Comparison of ENCODE assay signal across 29 mouse cellular contexts in genomic region chr9:53272714-53273113, GRCm38 (mm10). TPM values are rescaled to one million over a fixed set of nuclear protein-coding genes. Genes with fewer than 3 reads are reported as not detected.
DNase-seq lines count a peak whose midpoint lies in the region; ATAC-seq and TF ChIP-seq lines count a peak whose summit lies in the region.
"Had no signal": no experiment of that assay in that cellular context is flagged by ENCODE, and none has a peak within 500 bp of the region (broad histone marks: within the 10 kb centered on the region; RNA-seq: fewer than 3 reads in every experiment).

No protein-coding gene starts in this region.

- no peak for TF ChIP-seq EP300 in stomach, postnatal 0 days (optimal IDR thresholded peaks at IDR 0.05)

- DNase-seq in kidney, postnatal 4 days = no peak
- DNase-seq in stomach, postnatal 0 days (ENCODE audit: low spot score) = no peak
- no peak for DNase-seq in adrenal gland, adult (ENCODE audit: inconsistent age in 2 of 2, low spot score in 1 of 2)
- no peak for DNase-seq in layer of hippocampus, adult 9-10 months (ENCODE audit: low spot score)
- DNase-seq: adrenal gland, postnatal 10 days; B cell, adult 2 months; cerebellum, adult 2 months; cerebellum, postnatal 25 days; gastrocnemius, postnatal 10 days; heart, postnatal 10 days; kidney, adult 18-20 months; right cerebral cortex, adult 18-20 months; right cerebral cortex, postnatal 4 days had no signal

- peak overlapping the region; percentile 92 for H3K27ac ChIP-seq in kidney, embryonic 16.5 days (ENCODE audit: low read length)
- peak overlapping the region; percentile 17; the same call in 1 of the 2 replicates for H3K27ac ChIP-seq in stomach, embryonic 16.5 days (ENCODE audit: low read length)
- no peak overlapping the region for H3K27ac ChIP-seq in stomach, postnatal 0 days (replicated peaks)
- peak overlapping the region; percentile 85 for H3K27ac ChIP-seq in intestine, embryonic 16.5 days (ENCODE audit: low read length)
- H3K27ac ChIP-seq: forebrain, embryonic 15.5 days; hindbrain, embryonic 10.5 days; limb, embryonic 15.5 days; liver, embryonic 14.5 days; midbrain, embryonic 10.5 days; neural tube, embryonic 15.5 days had no signal

- H3K4me2 ChIP-seq in kidney, embryonic 16.5 days (replicated peaks; ENCODE audit: low read depth, low read length) = no peak overlapping the region
- no peak overlapping the region for H3K4me2 ChIP-seq in stomach, embryonic 16.5 days (ENCODE audit: low read depth, low read length)
- no peak overlapping the region for H3K4me2 ChIP-seq in stomach, postnatal 0 days (replicated peaks; ENCODE audit: low read depth)
- H3K4me2 ChIP-seq in intestine, embryonic 16.5 days (ENCODE audit: low read depth, low read length) = 0 out of 2 replicates have a peak overlapping the region, but pooled peaks have one; percentile 32
- H3K4me2 ChIP-seq: embryonic facial prominence, embryonic 13.5 days; forebrain, embryonic 15.5 days; heart, embryonic 12.5 days; limb, embryonic 15.5 days; neural tube, embryonic 15.5 days; stomach, embryonic 15.5 days had no signal

- no peak for TF ChIP-seq CTCF in stomach, postnatal 0 days (IDR thresholded peaks at IDR 0.05; ENCODE audit: low read depth)

- H3K9ac ChIP-seq in kidney, embryonic 16.5 days (replicated peaks; ENCODE audit: low read length) = no peak overlapping the region
- H3K9ac ChIP-seq in stomach, embryonic 16.5 days (ENCODE audit: low read length) = peak overlapping the region; percentile 5; the same call in 1 of the 2 replicates
- no peak overlapping the region for H3K9ac ChIP-seq in stomach, postnatal 0 days (ENCODE audit: low read length)
- H3K9ac ChIP-seq in intestine, embryonic 16.5 days (ENCODE audit: low read depth, low read length) = no peak overlapping the region
- H3K9ac ChIP-seq: embryonic facial prominence, embryonic 13.5 days; forebrain, embryonic 15.5 days; heart, embryonic 12.5 days; limb, embryonic 15.5 days; liver, embryonic 14.5 days; neural tube, embryonic 15.5 days; stomach, embryonic 15.5 days had no signal

- no peaks in the 10 kb centered on the region for H3K9me3 ChIP-seq in kidney, embryonic 16.5 days (ENCODE audit: low read length)
- H3K9me3 ChIP-seq in stomach, embryonic 16.5 days (replicated peaks; ENCODE audit: control insufficient read depth, low read length) = no peaks in the 10 kb centered on the region
- H3K9me3 ChIP-seq in stomach, postnatal 0 days (ENCODE audit: control insufficient read depth, low read length) = no peaks in the 10 kb centered on the region
- H3K9me3 ChIP-seq in intestine, embryonic 16.5 days (ENCODE audit: control insufficient read depth, low read length) = no peaks in the 10 kb centered on the region
- H3K9me3 ChIP-seq: forebrain, embryonic 15.5 days; heart, embryonic 12.5 days; hindbrain, embryonic 10.5 days; limb, embryonic 15.5 days; midbrain, embryonic 10.5 days; neural tube, embryonic 15.5 days; stomach, embryonic 15.5 days had no signal

- H3K4me3 ChIP-seq in kidney, embryonic 16.5 days (ENCODE audit: low read length) = no peak overlapping the region
- H3K4me3 ChIP-seq in stomach, embryonic 16.5 days (replicated peaks; ENCODE audit: low read length) = no peak overlapping the region
- no peak overlapping the region for H3K4me3 ChIP-seq in stomach, postnatal 0 days (ENCODE audit: low read depth, low read length)
- H3K4me3 ChIP-seq in intestine, embryonic 16.5 days (ENCODE audit: low read length) = no peak overlapping the region
- H3K4me3 ChIP-seq: embryonic facial prominence, embryonic 13.5 days; forebrain, embryonic 15.5 days; heart, embryonic 12.5 days; hindbrain, embryonic 10.5 days; limb, embryonic 15.5 days; midbrain, embryonic 10.5 days; neural tube, embryonic 15.5 days; stomach, embryonic 15.5 days had no signal

- H3K36me3 ChIP-seq in kidney, embryonic 16.5 days (ENCODE audit: insufficient read depth, low read length) = no peaks in the 10 kb centered on the region
- no peaks in the 10 kb centered on the region for H3K36me3 ChIP-seq in stomach, embryonic 16.5 days (ENCODE audit: control insufficient read depth, insufficient read depth, low read length)
- no peaks in the 10 kb centered on the region for H3K36me3 ChIP-seq in stomach, postnatal 0 days (ENCODE audit: control insufficient read depth, insufficient read depth, low read length)
- no peaks in the 10 kb centered on the region for H3K36me3 ChIP-seq in intestine, embryonic 16.5 days (ENCODE audit: control insufficient read depth, insufficient read depth, low read length)
- H3K36me3 ChIP-seq: embryonic facial prominence, embryonic 13.5 days; forebrain, embryonic 15.5 days; heart, embryonic 12.5 days; hindbrain, embryonic 10.5 days; limb, embryonic 15.5 days; midbrain, embryonic 10.5 days; neural tube, embryonic 15.5 days; stomach, embryonic 15.5 days had no signal

- no peaks in the 10 kb centered on the region for H3K27me3 ChIP-seq in kidney, embryonic 16.5 days (ENCODE audit: insufficient read depth, low read length)
- no peaks in the 10 kb centered on the region for H3K27me3 ChIP-seq in stomach, embryonic 16.5 days (ENCODE audit: control insufficient read depth, insufficient read depth, low read length)
- no peaks in the 10 kb centered on the region for H3K27me3 ChIP-seq in stomach, postnatal 0 days (ENCODE audit: control insufficient read depth, insufficient read depth, low read length)
- no peaks in the 10 kb centered on the region for H3K27me3 ChIP-seq in intestine, embryonic 16.5 days (replicated peaks; ENCODE audit: control insufficient read depth, insufficient read depth, low read length)
- H3K27me3 ChIP-seq: CH12.LX; embryonic facial prominence, embryonic 13.5 days; forebrain, embryonic 15.5 days; heart, embryonic 12.5 days; limb, embryonic 15.5 days; neural tube, embryonic 15.5 days; stomach, embryonic 15.5 days had no signal

- peaks cover 12% of the 10 kb centered on the region for H3K4me1 ChIP-seq in kidney, embryonic 16.5 days (ENCODE audit: insufficient read depth, low read length)
- peaks cover 2% of the 10 kb centered on the region; the same call in 1 of the 2 replicates for H3K4me1 ChIP-seq in stomach, embryonic 16.5 days (ENCODE audit: control insufficient read depth, insufficient read depth, low read length)
- no peaks in the 10 kb centered on the region for H3K4me1 ChIP-seq in stomach, postnatal 0 days (replicated peaks; ENCODE audit: control insufficient read depth, insufficient read depth)
- peaks cover 15% of the 10 kb centered on the region for H3K4me1 ChIP-seq in intestine, embryonic 16.5 days (ENCODE audit: control insufficient read depth, insufficient read depth, low read length)
- H3K4me1 ChIP-seq: forebrain, embryonic 15.5 days; hindbrain, embryonic 10.5 days; neural tube, embryonic 15.5 days; stomach, embryonic 15.5 days had no signal

- 64% methylated on average over 4 of the region's 4 CpGs for WGBS in kidney, embryonic 16.5 days
- WGBS in stomach, embryonic 16.5 days = 73% methylated on average over 4 of the region's 4 CpGs
- WGBS in stomach, postnatal 0 days = 55% methylated on average over 4 of the region's 4 CpGs
- WGBS in intestine, embryonic 16.5 days = 52% methylated on average over 4 of the region's 4 CpGs

- ATAC-seq in kidney, embryonic 16.5 days (ENCODE audit: low FRiP score, low TSS enrichment) = no peak
- no peak for ATAC-seq in stomach, embryonic 16.5 days (ENCODE audit: insufficient read depth, low FRiP score)
- ATAC-seq in stomach, postnatal 0 days (ENCODE audit: low FRiP score, low TSS enrichment) = no peak
- ATAC-seq in intestine, embryonic 16.5 days = peak; percentile 37; the same call in 1 of the 2 replicates
- ATAC-seq: activated CD4-positive, CD25-positive, alpha-beta regulatory T cell, adult 4 months; forebrain, embryonic 15.5 days; hindbrain, embryonic 16.5 days; lung, postnatal 0 days had no signal

RNA-seq across cellular contexts. Expression of gene Ddx10, which starts 24.9 kb away (rescaled TPM):
- 30.1 and 31.0 TPM in 2 replicates for polyA plus RNA-seq in kidney, embryonic 16.5 days (2015; fragmentation: Nextera tagmentation; extraction: Ambion mirVana)
- polyA plus RNA-seq in stomach, embryonic 16.5 days (2015; fragmentation: Nextera tagmentation; extraction: Ambion mirVana) = 24.1 and 25.2 TPM in 2 replicates
- polyA plus RNA-seq in stomach, postnatal 0 days (2015; fragmentation: Nextera tagmentation; extraction: Ambion mirVana) = 13.0 and 13.9 TPM in 2 replicates
- 23.2 and 24.2 TPM in 2 replicates for polyA plus RNA-seq in intestine, embryonic 16.5 days (2015; fragmentation: Nextera tagmentation; extraction: Ambion mirVana)

RNA-seq across cellular contexts. Expression of gene Exph5, which starts 28.8 kb away (rescaled TPM):
- polyA plus RNA-seq in kidney, embryonic 16.5 days (2015; fragmentation: Nextera tagmentation; extraction: Ambion mirVana) = 2.2 and 3.3 TPM in 2 replicates
- polyA plus RNA-seq in stomach, embryonic 16.5 days (2015; fragmentation: Nextera tagmentation; extraction: Ambion mirVana) = 9.1 and 9.9 TPM in 2 replicates
- 5.4 and 6.5 TPM in 2 replicates for polyA plus RNA-seq in stomach, postnatal 0 days (2015; fragmentation: Nextera tagmentation; extraction: Ambion mirVana)
- 2.8 and 3.6 TPM in 2 replicates for polyA plus RNA-seq in intestine, embryonic 16.5 days (2015; fragmentation: Nextera tagmentation; extraction: Ambion mirVana)
